Mouse (Mus musculus): Measurements from ENCODE around the gene Ntf5.
"Not testable (repeated sequence)": the region's sequence is repeated elsewhere in the genome, so short reads cannot be mapped to it uniquely, and the experiment has no call there.

Gene Ntf5

GRCm38 (mm10) chr7:45413113-45413863 lies at the start of gene Ntf5:
Ntf5 (plus strand) TSS chr7:45413695.
- no peak for DNase-seq (ENCODE audit: low spot score)

DNA sequence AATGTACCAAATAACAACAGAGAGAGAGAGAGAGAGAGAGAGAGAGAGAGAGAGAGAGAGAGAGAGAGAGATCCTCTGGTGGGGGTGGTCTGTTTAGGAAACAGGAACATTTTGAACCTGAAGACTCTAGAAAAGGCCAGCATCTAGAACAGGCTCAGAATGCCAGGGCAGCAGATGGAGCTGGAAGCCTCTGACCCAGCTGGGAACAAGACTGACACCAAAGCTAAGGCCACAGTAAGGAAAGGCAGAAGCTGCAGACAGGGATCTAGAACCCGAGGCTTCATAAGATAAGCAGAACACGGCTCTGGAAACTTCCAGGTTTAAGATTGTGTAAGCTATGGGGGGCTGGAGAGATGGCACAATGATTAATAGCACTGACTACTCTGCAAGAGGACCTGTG lies 49.5 kb upstream of the Ntf5 start:
- no peak for DNase-seq (ENCODE audit: low spot score)

DNA sequence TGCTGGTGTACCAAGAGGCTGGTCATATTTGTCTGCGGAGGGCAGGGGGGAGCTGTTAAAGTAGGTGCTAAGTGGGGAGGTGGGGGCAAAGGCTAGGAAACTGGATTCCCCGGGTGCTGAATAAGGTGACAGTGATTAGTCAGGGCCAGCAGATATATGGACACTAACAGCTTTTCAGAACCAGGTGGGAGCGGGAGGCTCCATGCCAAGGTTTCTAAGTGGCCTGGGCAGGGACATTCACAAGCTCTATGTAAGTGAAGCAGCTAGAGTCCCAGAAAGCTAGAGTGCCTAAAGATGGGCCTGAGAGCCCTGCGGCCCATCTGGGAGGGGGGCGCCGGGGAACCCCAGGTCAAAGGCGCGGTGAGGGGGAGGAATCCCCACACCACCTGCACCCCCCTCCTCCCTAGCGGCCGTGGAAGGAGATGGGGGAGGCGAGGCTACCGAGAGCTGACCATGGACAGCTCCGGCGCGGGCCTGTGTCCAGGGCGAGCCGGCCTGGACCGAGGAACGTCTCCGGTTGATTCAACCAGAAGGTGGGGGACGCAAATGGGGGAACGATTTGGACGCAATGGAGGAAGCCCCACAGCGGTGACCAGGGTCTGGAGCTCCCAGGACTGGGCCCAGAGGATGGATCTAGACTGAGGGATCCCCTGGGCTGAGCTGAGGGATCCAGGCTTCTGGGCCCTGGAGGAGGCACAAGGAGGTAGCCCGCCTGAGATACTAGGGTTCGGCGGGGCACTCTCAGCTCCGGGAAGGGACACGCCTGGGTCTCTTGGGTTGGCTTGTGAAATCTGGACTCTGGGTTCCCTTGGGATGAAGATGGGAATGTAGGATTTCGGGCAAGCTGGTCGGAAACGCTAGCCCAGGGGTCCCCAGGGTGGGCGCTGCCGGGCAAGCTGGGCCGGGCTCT lies 47.5 kb upstream of the Ntf5 start:
- no peak for DNase-seq (ENCODE audit: low spot score)

GRCm38 (mm10) chr7:45366652-45367019 lies 46.9 kb upstream of the Ntf5 start, which contains the start of gene Ppfia3:
Ppfia3 (minus strand) TSS chr7:45367019.
- DNase-seq (ENCODE audit: low spot score) = no peak

GRCm38 (mm10) chr7:45367020-45367880 lies 46.2 kb upstream of the Ntf5 start:
- DNase-seq (ENCODE audit: low spot score) = peak; percentile 97

DNA sequence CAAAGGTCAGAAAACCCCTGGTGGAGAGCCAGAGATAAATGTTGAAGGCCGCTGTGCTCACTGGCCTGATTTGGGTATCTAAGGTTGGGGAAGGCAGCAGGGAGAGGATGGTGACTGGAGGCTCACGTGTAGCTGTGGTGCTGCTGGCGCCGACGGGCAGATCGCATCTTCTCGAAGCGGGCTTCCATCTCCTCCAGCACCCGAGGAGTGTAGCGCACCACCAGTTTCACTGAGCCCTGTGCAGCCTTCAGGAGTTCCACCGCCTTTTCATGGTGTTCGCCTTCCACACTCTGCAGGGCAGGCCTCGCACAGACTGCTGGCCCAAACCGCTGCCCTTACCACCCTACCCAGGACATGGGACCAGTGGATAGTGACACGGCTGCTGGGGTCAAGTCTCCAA lies 45.3 kb upstream of the Ntf5 start:
- DNase-seq (ENCODE audit: low spot score) = no peak

- DNase-seq (ENCODE audit: low spot score) = no peak
Measured at GRCm38 (mm10) chr7:45369022-45369745, 44.3 kb upstream of the Ntf5 start.

- no peak for DNase-seq (ENCODE audit: low spot score)
Measured at GRCm38 (mm10) chr7:45369836-45370474, 43.5 kb upstream of the Ntf5 start.

GRCm38 (mm10) chr7:45370475-45371311 lies 42.8 kb upstream of the Ntf5 start, which contains the start of gene Lin7b:
Lin7b (minus strand) TSS chr7:45370583.
- peak; percentile 90 for DNase-seq (ENCODE audit: low spot score)

GRCm38 (mm10) chr7:45372371-45372770 lies 41.1 kb upstream of the Ntf5 start:
- no peak for DNase-seq (ENCODE audit: low spot score)

DNA sequence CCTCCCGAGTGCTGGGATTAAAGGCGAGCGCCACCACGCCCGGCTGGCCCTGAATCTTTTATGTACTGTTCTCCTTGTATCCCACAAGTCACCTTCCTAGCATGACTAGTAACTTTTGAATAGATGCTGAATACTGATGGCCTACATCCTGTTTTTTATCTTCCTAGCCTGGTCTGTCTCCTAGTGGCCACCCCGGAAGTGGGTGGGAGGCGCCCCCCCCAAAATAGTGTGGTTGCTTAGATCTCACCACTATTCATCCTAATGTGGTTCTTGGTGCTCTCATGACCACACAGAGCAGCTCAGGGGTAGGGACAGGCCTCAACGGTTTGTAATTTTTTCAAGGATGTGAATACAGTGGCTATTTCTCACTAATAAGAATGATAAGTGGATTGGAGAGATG lies 38.9 kb upstream of the Ntf5 start:
- DNase-seq (ENCODE audit: low spot score) = no peak

GRCm38 (mm10) chr7:45376057-45376456 lies 37.4 kb upstream of the Ntf5 start:
- DNase-seq (ENCODE audit: low spot score) = no peak

- DNase-seq (ENCODE audit: low spot score) = no peak
Measured at GRCm38 (mm10) chr7:45386077-45386476, 27.4 kb upstream of the Ntf5 start.

DNA sequence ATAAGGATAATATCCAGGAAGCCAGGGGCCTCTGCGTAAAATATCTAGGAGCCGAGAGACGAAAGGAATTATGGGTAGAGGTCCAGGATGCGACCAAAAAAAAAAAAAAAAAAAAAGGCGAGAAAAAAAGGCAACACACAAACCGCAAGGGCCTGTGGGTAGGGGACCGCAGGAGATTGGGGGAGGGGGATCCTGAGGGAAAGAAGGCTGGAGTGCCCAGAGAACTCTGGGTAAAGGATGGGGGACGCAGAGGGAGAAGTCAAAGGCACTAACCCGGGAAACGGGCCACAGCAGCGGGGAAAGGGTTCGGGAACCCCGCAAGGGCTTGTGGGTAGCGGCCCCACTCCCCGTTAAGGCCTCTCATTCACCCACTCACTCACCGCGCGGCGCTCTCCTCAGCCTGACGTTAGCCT lies 18.4 kb upstream of the Ntf5 start:
- DNase-seq (ENCODE audit: low spot score) = no peak

- DNase-seq (ENCODE audit: low spot score) = peak; percentile 100
Measured at GRCm38 (mm10) chr7:45395578-45396336, 17.7 kb upstream of the Ntf5 start, which contains the start of gene Snrnp70. Snrnp70 (minus strand) TSS chr7:45395742.

DNA sequence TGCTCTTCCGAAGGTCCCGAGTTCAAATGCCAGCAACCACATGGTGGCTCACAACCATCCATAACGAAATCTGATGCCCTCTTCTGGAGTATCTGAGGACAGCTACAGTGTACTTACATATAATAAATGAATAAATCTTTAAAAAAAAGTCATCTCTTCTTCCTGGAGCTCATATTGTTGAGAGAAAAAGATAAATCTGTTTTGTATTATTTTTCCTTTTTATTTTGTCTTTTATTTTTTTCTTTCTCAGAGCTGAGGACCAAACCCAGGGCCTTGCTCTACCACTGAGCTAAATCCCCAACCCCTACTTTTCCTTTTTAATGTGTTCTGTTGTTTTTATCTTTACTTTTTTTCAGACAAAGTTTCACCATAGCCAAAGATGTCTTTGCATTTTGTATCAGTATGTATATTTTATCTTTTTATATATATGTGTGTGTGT lies 17.1 kb upstream of the Ntf5 start:
- not testable (repeated sequence) for DNase-seq (ENCODE audit: low spot score)

- DNase-seq (ENCODE audit: low spot score) = no peak
Measured at GRCm38 (mm10) chr7:45396787-45397186, 16.7 kb upstream of the Ntf5 start.

DNA sequence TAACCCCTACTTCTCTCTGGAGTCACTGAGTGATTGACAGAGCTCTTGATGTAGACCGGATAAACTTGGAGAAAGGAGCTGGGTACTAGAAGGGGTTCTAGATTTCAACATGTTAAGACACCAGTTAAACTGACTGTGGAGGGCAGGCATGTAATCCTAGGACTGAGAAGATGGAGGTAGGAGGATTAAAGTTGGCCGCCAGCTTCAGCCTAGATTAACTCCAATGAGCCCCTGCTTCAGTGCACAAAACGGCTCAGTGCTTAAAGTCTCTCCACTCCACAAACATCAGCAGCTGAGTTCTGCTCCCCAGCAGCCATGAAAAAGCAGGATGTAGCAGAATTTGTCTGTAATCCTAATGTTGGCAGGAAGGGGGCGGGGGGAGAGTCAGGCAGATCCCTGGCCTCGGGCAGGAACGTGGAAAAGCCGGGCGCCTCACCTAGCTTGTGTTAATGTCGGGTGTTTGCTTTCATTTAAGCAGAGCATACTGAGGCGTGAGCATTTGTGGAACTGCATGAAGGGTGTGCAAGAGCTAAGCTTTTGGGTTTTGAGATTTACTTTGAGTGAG lies 11.9 kb upstream of the Ntf5 start:
- DNase-seq (ENCODE audit: low spot score) = no peak

Data from left cerebral cortex, adult 11 months (tissue).